Mouse (Mus musculus): ENCODE measurements around the gene Ccdc107.
"Not testable (repeated sequence)": the region's sequence is repeated elsewhere in the genome, so short reads cannot be mapped to it uniquely, and the experiment has no call there.

The Ccdc107 gene

DNA sequence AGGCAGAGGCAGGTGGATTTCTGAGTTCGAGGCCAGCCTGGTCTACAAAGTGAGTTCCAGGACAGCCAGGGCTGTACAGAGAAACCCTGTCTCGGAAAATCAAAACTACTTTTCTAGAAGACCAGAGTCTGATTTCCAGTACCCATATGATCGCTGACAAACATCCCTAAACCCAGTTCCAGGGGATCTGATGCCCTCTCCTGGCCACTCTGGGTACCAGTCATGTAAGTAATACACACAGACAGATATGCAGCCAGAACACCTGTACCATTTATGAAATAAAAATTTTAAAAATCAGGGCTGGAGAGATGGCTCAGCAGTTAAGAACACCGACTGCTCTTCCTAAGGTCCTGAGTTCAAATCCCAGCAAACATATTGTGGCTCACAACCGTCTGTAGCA, 7.0 kb upstream of the Ccdc107 start:
- DNase-seq, result not testable (repeated sequence)

DNA sequence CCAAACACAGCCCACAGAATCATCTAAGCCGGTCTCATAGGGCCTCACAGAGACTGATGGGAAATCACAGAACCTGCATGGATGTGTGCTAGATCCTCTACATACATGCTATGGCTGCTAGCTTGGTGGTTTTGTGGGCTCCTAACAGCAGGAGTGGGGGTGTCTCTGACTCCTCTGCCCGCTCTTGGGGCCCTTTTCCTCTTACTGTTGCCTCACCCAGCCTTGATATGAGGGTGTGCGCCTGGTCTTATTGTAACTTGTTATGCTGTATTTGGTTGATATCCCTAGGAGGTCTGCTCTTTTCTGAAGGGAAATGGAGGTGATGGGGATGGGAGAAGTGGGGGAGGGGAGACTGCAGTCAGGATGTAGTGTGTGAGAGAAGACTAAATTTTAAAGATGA, 3.1 kb upstream of the Ccdc107 start:
- DNase-seq, result no peak

DNA sequence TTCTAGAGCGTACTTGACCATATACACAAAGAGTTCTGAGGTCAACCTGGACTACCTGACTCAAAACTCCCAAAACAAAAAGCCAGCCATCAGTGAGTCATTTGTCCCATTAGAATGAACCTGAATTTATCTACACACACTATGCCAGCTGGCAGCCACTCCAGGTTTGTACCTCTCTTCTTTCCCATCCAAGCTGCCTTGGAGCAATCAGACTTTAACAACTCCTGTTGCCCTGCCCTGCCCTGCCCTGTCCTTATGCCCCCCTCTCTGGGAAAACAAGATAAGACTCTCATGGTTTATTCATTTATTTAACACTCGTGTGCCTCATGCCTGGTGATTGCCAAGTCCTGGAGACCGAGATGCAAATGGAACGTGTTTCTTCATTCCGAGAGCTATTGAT, 1.9 kb upstream of the Ccdc107 start:
- no peak for DNase-seq

DNA sequence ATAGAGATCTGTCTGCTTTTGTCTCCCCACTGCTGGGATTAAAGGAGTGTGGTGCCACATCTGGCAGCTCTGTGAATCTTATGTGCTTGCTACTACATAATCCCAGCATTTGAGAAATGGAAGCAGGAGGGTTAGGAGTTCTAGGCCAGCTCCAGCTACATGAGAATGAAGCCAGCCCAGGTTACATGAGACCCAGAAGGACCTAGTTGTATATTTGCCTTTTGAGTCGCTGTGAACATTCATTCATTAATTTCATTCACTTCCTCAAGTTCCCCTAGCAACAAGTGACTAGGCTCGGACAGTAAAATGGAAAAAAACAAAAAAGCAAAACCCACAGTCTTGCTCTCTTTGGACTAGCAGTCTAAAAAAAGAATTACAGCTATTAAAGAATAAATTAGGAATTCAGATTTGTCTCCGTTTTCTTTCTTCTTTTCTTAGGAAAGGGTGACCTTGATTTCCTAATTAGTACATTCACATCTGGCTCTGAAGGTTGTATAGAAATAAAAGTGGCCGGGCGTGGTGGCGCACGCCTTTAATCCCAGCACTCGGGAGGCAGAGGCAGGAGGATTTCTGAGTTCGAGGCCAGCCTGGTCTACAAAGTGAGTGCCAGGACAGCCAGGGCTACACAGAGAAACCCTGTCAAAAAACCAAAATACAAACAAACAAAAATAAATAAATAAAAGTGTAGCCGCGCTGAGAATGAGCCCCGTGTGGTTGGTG, 439 bp upstream of the Ccdc107 start:
- no peak for DNase-seq

DNA sequence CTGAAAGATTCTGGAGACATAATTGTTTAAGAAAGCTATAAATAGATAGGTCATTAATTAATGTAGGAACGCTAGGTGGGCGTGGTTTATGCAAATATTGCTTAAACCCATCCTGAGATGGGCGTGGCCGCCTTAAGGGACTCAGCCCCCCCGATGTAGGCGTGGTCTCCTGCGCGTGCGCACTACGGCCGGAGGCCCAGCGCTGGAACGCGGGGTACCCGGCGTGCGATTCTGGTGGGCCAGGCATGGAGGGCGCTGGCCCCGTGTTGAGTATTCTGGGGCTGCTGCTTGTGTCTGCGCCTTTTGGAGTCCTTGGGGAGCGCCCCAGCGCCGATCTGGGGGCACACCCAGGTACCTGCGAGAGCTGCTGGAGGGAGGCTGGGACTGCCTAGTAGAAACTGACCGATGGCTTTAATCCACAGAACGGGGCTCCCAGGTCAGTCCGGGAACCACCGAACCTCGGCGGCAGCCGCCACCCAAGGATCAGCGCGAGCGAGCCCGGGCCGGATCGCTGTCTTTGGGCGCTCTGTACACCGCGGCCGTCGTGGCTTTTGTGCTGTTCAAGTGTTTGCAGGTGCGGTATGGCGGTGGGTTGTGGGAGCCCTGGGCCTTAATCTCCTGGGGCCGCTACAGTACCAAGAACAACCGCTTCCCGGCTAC, 616 bp downstream of the Ccdc107 start:
- peak; percentile 98 to 99 for DNase-seq

DNA sequence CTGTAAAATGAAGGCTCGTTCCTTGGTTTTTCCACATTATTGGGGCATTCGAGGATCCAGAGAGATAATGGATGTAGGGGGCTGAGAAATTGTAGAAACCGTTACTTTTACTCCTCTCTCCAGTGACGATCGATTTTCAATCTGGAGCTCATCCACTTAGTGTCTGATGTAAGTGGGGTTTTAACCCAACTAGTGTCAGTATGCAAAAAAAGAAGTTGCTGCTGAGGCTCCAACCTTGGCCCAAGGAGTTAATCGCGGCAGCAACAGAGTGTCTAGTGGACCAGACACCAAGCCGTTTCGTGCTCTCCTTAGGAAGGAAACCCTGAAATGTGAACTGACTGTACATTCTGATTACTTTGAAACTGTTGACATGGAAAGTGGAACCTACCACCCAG, 1.1 kb downstream of the Ccdc107 start:
- DNase-seq, result peak in 1 of 2 experiments; percentile 42

DNA sequence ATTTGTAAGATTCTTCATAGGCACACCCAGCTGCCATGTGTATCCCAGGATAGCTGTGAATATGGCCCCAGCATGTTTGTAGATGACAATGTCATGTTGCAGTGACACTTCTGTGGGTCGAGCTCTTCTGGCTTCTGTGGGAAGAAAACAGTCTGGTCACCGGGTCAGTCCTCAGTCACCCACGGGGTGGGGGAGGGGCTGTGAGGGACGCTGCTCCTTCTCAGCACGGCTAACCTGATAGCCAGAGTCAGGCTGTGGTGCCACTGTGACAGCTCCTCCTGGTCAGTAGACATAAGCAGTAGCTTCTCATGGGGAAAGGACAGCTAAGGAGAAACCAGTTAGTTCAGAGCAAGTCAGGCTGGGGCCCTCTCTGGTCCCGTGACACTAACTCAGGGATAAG, 3.9 kb downstream of the Ccdc107 start:
- no peak for DNase-seq

DNA sequence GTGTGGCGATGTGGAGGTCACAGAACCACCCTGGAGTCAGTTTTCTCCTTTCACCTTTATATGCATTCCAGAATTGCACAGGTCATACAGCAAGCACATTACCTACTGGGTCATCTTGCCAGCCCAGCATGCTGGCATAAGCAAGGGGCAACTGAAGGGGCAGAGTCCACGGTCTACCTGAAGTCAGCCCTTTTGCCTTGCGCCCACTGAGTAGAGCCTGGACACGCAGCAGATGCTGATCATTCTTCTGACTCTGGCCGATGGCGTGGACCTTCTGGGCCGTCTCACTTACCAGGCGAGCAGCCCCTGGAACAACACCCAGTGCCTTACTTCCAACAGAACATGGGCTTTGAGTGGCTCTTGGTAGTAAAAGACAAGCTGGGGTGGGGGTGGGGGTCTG, 4.7 kb downstream of the Ccdc107 start:
- no peak for DNase-seq

DNA sequence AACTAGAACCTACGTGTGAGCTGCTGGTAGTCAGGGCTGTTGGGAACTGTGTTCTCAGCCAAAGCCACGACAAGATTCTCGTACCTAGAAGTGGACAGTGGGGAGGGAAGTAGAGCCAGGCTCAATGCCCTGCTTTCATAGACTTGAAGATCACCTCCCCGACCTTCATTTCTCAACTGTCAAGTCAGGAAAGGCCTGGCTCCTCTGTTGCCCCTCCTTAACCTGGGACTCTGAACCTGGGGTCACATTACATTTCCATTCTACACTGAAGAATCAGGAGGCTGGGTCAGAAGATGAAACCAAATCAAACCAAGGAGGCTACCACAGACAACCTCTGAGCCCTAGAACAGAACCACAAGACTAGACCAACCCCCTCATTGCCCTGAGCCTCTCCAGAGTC, 5.2 kb downstream of the Ccdc107 start:
- no peak for DNase-seq

DNA sequence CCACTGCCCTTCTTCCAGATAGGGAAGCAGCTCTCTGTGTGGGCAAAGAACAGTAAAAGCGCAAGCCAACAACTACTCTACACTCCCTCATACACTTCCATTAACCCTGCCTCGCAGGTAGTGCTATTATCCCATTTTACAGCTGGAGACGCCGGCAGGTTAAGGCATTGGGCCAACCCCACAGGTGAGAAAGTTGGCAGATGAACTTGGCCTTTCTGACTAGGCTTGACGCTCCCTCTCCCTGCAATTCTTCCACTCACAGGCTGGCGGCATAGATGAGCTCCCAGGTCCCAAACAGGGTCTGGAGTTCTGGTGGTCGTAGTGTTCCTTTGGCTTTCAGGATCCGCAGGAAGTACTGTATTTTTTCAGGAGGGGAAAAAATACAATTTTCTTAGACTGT, 6.3 kb downstream of the Ccdc107 start:
- peak; percentile 55 to 68 for DNase-seq

DNA sequence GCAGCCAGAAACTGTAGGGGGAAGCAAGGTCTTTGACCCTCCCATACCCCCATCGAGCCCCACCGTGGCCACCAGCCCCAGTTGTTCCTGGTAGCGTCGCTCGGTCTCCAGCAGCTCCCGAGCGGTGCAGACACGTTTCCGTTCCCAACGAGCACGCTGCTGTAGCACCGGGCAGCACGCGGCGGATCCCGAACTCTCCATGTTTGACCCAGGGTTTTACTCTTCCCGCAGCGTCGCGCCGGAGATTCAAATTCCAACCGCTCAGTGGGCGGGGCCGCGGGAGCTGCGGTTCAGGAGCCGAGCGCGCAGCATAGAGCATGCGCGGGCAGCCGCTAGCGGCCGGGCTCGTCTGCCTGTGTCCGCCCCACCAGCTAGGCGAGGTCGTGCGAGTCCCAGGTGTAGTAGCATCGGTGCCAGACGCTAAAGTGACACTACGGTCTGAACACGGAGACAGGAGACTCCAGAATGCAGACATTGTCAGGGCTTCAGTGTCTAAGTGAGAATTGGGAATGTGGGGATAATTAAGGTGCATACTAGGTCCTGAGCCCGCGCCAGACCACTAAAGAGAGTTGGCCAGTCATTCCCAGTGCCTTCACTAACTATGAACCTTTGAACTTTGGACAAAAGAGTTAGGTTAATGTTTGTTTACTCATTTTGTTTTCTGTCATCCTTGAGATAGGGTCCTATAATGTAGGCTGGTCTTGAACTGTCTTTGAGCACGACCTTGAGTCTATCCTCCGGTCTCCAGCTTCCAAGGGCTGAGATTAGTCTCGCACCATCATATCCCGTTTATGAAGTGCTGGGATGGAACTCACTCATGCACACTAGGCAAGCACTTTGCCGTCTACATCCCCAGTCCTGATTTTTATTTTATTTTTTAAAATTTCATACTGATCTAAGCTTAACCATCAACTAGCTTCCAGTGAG, 7.0 kb downstream of the Ccdc107 start, which contains the start of gene Arhgef39:
Gene Arhgef39 (minus strand): TSS at position 289 of the 927 bp plus-strand sequence.
- peak; percentile 85 to 87 for DNase-seq

DNA sequence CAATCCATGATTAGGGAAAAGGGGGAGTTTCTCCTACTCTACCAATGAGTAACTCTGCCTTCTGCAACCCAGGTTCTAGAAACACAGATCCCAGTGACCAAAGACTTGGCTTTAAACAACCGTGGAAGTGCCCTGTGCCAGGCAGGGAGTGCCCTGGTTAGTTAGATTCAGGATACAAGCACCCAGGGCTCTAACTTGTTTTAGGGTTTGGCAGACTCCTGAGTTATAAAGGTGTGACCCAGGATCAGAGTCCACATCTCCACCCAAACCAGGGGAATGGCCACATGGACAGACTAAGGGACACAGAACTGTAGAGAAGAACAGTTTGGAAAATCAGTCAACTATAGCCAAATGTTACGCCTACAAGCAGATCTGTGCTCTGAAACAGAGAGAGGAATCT, 10.3 kb downstream of the Ccdc107 start:
- DNase-seq, result no peak

DNA sequence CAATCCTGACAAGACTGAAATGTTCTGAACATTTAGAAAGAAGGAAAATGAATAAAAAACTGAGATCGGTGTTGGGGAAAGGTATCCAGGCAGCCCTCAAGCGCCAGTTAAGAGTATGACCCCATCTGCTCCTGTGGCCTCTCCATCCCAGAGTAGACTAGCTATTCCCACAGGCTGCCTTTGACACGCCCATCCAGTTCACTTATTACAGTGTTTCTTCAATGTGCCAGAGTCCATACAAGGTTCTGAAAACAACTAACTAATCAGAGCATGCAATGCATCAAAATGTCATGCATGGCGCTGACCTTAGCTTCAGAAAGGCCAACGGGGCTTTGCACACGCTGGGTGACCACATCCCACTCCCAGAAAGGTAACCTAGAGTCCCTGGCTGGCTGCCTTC, 10.8 kb downstream of the Ccdc107 start:
- no peak for DNase-seq

DNA sequence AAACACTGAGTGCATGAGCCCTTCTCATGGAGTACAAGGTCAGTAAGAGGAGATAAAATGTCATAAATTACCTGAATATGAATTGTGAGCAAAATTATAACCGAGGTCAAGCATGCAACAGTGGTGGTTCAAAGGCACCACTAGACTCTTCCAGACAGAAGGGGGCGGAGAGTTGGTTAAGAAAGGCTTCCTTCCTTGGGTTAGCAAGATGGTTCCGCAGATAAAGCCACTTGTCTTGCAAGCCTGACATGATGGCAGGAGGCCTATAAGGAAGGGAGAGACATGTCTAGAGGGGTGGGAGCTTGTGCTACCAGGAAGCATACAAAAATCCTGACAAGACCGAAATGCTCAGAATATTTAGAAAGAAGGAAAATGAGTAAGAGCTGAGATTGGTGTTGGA, 11.6 kb downstream of the Ccdc107 start:
- no peak for DNase-seq

DNA sequence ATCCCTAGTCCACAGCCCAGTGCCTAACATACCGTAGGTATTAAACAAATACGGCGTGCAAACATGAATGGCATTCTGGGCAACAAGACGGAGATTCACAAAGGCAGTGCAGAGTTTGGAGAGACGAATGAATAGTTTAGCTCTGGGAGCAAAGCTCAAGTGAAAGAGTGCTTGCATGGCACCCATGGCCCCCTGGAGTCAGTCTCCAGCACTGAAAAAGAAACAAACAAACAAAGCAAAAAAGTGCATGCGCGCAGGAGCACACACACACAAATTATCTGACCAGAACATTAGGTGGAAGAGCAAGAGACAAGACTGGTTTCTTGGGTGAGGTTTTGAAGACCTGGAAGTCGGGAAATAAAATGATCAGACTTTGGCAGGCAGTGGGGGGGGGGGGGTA, 13.4 kb downstream of the Ccdc107 start:
- no peak for DNase-seq

DNA sequence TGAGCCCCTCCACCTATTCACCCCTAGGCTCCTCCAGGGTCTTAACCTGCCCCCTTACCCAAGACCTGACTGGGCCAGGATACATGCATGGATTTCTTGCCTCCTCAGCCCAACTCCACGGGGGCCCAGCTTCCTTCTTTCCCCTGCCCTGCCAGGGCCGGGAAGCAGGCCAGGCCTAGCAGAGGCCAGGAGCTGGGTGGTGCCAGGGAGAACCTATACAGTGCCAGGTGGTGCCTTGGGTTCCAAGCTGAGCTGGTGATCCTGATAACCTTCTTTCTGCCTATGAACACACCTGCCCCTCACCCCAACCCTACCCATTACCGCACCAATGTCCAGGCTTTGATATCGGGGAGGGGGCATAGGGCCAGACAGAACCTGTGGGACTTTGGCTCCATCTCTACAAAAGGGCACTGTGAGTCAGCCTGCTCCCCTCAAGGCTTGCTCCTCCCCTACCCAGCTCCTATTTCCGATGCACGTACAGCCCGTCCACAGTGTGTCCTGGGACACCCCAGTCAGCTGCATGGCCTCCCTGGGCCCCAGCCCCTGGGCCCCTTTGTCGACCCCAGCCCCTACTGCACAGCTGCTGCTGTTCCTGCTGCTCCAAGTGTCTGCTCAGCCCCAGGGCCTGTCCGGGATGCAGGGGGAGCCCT, 14.0 kb downstream of the Ccdc107 start, which contains the start of gene Car9:
Gene Car9 (plus strand): TSS at position 431 of the 650 bp plus-strand sequence.
- DNase-seq, result peak; percentile 89 to 94

DNA sequence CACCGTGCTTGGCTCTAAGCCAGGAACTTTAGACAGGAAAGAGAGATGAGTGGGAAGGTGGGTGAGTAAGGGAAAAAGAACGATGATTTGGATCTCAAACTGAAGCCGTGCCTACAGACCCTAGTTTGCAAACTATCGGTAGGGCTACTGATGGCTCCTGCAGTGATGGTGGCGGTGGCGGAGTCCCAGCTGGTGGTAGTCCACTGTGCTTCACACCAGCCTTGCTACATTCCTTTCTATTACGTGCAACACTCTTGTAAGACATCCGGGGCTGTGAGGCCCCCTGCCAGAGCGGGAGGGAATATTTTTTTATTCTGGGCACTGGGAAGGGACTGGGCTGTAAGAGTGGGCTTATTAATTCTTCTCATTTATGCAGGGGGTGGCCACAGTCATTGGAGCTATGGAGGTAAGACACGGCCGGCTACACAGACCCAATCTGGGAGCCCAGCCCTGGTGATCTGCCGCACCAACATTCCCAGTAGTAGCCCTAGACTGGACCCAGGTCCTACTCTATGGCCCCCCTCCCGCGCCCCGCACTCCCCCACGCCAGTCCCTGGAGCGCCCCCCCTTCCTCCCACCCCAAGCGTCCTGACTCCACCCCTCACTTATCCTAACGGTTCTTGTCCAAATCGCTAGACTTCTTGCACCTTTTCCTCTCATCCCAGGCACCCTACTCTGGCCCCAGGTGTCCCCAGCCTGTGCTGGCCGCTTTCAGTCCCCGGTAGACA, 15.4 kb downstream of the Ccdc107 start:
- peak; percentile 34 to 48 for DNase-seq

DNA sequence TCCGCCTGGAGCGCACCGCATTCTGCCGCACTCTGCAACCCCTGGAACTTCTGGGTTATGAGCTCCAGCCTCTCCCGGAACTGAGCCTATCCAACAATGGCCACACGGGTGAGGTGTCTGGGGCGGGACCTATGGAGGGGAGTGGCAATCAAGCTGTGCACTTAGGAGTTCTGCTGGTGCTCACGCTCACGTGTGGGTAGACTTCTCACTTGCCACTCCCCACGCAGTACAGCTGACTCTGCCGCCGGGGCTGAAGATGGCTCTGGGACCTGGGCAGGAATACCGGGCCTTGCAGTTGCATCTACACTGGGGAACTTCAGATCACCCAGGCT, 15.9 kb downstream of the Ccdc107 start:
- no peak for DNase-seq

DNA sequence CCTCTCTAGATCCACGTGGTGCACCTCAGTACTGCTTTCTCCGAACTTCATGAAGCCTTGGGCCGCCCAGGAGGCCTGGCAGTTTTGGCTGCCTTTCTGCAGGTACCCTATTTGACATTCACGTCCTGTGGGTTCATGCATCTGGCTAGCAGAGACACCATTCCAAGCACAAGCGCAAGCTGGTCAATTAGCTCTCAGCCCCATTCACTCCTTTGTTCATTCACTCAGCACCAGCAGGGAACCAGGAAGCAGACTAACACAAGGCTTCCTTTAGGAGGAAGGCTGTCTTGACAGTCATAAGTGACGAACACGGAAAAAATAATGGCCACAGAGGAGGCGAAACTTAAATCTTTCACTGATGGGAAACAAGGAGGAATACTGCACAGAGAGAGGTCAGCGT, 16.4 kb downstream of the Ccdc107 start:
- DNase-seq, result no peak

DNA sequence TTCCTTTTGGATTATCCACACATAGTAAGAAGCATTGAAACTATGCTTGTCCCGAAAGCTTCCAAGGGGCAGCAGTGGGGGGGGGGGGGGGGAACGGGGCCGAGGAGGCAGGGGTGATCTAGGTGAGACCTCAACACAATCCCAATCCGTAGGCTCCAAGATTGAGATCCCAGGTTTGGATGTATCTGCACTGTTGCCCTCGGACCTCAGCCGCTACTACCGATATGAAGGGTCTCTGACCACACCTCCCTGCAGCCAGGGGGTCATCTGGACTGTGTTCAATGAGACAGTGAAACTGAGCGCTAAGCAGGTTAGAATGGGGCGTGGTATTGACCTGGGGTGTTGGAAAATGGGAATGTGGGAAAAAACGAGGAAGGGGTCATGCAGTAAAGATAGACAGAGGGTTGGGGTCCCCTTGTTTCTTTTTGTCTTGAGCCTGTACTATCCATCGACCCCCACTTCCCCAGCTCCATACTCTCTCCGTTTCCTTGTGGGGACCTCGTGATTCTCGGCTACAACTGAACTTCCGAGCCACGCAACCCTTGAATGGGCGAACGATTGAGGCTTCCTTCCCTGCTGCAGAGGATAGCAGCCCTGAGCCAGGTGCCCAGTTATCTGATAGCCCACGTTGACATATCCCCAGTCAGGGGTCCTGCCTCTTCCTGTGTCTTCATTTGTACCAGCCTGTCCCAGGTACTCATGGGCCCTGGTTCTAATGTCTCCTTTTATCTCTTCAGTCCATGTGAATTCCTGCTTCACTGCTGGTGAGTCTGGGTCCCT, 19.2 kb downstream of the Ccdc107 start:
- DNase-seq, result no peak

DNA sequence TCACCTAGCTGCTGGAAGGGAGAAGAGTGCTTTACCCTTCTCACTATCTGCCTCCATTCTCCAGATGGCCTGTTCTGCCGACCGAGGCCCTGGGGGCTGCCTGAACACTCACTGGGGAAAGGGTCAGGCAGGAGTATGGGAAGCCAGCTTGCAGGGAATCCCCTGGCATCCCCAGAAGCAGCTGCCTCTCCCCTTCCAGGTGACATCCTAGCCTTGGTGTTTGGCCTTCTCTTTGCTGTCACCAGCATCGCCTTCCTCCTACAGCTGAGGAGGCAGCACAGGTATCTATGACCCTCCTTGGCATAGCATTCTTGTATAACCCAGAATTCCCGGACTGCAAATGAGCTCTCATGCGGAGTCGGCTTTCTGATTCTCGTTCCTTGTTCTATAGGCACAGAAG, 20.0 kb downstream of the Ccdc107 start:
- DNase-seq, result no peak

DNA sequence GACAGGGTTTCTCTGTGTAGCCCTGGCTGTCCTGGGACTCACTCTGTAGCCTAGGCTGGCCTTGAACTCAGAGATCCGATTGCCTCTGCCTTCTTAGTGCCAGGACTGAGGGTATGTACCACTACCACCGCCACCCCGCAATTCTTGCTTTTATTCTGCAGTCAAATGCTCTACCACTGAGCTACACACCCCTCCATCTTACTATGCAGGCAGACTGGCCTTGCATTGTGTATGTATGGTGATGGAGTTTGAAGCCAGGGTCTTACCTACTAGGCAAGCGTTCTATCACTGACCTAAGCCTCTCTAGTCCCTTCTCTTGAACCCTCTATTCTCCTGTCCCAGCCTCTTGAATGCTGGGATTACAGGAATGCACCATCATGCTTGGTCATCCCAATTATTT, 20.6 kb downstream of the Ccdc107 start:
- DNase-seq, result no peak

All from cerebellum, postnatal 14 days (tissue).